Mouse (Mus musculus) megakaryocyte, adult 5-6 weeks (primary cell): Measurements from ENCODE around the gene Cep83. TPM values are rescaled to one million over a fixed set of nuclear protein-coding genes. Genes with fewer than 3 reads are reported as not detected.

ENCODE experiments used
- ATAC-seq: 2 replicates; pipeline ENCODE4 v1.8.0; 2016; ENCODE audit warnings: mild to moderate bottlenecking, inconsistent platforms; ENCODE audit not compliant: poor library complexity, severe bottlenecking
- total RNA-seq, 2 experiments: library from RNA; stranded (forward) in 1 of 2; stranded (reverse) in 1 of 2; fragments of 153-499, 151-499 nt in 1 of 2; fragments of 221-1000, 200-1000 nt in 1 of 2; gene quantifications; 2 replicates each; pipeline versions ENCODE4 v1.2.3 to v1.2.4; 2015 to 2017

Cep83 gene
- total RNA-seq, 2 experiments from 2014 or later: 46.0 to 52.5 TPM

GRCm38 (mm10) chr10:94825951-94826350 is 137.5 kb downstream of the Cep83 start:
- ATAC-seq: no peak

- ATAC-seq: no peak
Observed at GRCm38 (mm10) chr10:94826436-94826835, 138.0 kb downstream of the Cep83 start.

GRCm38 (mm10) chr10:94827325-94827724 is 138.9 kb downstream of the Cep83 start:
- ATAC-seq: no peak

- peak; percentile 83 for ATAC-seq
Observed at GRCm38 (mm10) chr10:94827890-94828733, 139.7 kb downstream of the Cep83 start.

- ATAC-seq: peak; percentile 3
Observed at GRCm38 (mm10) chr10:94828734-94829230, 140.3 kb downstream of the Cep83 start.

- peak; percentile 58 for ATAC-seq
Observed at GRCm38 (mm10) chr10:94829407-94829806, 141.0 kb downstream of the Cep83 start.

- ATAC-seq: no peak
Observed at GRCm38 (mm10) chr10:94835874-94836273, 147.4 kb downstream of the Cep83 start.
